Mouse (Mus musculus) MEL (cell line): Measurements from ENCODE around the gene Ildr1.

Experiments
- CTCF ChIP-seq, 3 experiments: IDR thresholded peaks in 2 of 3; conservative IDR thresholded peaks in 1 of 3; 2 replicates each; pipeline ENCODE4 v1.5.1; 2011 to 2012; ENCODE audit warnings: low read length in 3 of 3, low read depth in 2 of 3, mild to moderate bottlenecking in 2 of 3, improper control_type of control experiment in 1 of 3, inconsistent platforms in 1 of 3, mixed read lengths in 1 of 3, moderate library complexity in 1 of 3; ENCODE audit not compliant: control insufficient read depth in 1 of 3, insufficient read depth in 1 of 3, poor library complexity in 1 of 3, severe bottlenecking in 1 of 3
- GATA1 ChIP-seq: IDR thresholded peaks from 2 replicates; pipeline ENCODE4 v1.6.1; 2011; ENCODE audit warnings: low read depth, low read length, improper control_type of control experiment
- POLR2A ChIP-seq, 2 experiments: IDR thresholded peaks; 2 replicates each; pipeline ENCODE4 v1.6.1; 2011 to 2012; ENCODE audit warnings: low read length in 2 of 2, mild to moderate bottlenecking in 2 of 2, control low read depth in 1 of 2, improper control_type of control experiment in 1 of 2, low read depth in 1 of 2, moderate library complexity in 1 of 2; ENCODE audit not compliant: control insufficient read depth in 1 of 2, insufficient read depth in 1 of 2, poor library complexity in 1 of 2
- SIN3A ChIP-seq: IDR thresholded peaks from 2 replicates; pipeline ENCODE4 v1.6.1; 2012; ENCODE audit warnings: low read length, improper control_type of control experiment, inconsistent platforms
- TAL1 ChIP-seq: IDR thresholded peaks from 2 replicates; pipeline ENCODE4 v1.6.1; 2012; ENCODE audit warnings: mild to moderate bottlenecking, inconsistent platforms, low read length, moderate library complexity, mixed read lengths
- ZNF384 ChIP-seq: IDR thresholded peaks from 2 replicates; pipeline ENCODE4 v1.6.1; 2012; ENCODE audit warnings: low read depth, mild to moderate bottlenecking, inconsistent platforms, low read length, improper control_type of control experiment

DNA sequence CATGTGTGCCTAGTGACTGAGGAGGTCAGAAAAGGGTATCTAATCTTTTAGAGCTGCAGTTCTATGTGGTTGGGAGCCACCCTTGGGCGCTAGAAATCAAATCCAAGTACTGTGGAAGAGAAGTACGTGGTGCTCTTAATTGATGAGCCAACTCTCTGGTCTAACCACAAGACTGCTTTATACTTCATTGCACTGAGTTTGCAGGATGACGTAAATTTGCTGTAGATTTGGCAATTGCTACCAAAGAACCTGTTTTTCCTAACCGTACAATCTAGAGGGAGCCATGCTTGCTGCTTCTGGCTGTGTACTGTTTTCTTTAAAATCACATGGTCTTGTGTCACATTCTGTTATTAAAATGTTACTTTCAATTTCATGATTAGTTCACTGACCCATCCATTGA, 37.9 kb upstream of the Ildr1 start:
- TF ChIP-seq CTCF (IDR thresholded peaks at IDR 0.05 in 2 of 3, conservative IDR thresholded peaks at IDR 0.05 in 1 of 3; ENCODE audit: control insufficient read depth in 1 of 3, insufficient read depth in 1 of 3, low read depth in 2 of 3, low read length in 3 of 3, poor library complexity in 1 of 3, severe bottlenecking in 1 of 3) (no peak), SIN3A (no peak), POLR2A (IDR thresholded peaks at IDR 0.05; ENCODE audit: control insufficient read depth in 1 of 2, insufficient read depth in 1 of 2, low read depth in 1 of 2, low read length in 2 of 2, poor library complexity in 1 of 2) (no peak), ZNF384 (no peak), TAL1 (no peak), GATA1 (no peak)
